ENCODE assay signal across 12 mouse cellular contexts in the genomic region with DNA sequence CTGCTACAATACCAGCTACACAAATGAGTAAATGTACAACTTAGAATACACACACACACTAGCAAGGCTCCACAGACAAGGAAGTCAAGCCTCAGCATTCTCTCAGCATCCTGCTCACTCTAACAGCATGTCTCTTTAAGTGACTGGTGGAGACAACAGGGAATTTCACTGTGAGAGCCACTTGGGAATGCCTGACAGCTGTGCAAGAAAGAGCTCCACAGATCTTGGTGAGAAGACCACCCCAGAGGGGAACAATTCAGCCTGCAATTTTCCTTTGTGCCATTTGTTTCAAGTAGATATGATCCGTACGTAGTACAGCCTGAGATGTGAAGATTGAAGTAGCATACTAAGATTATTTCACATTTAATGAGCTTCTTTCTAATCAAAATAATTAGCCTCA. TPM values are rescaled to one million over a fixed set of nuclear protein-coding genes. Genes with fewer than 3 reads are reported as not detected.
DNase-seq lines count a peak whose midpoint lies in the region; ATAC-seq and TF ChIP-seq lines count a peak whose summit lies in the region.
"Had no signal": no experiment of that assay in that cellular context is flagged by ENCODE, and none has a peak within 500 bp of the region (broad histone marks: within the 10 kb centered on the region; RNA-seq: fewer than 3 reads in every experiment).

No protein-coding gene starts in this region.

- no peak for TF ChIP-seq POLR2A in limb, embryonic 14.5 days (IDR thresholded peaks at IDR 0.05; ENCODE audit: borderline replicate concordance, extremely low read depth, insufficient read depth, insufficient read length)

- H3K4me1 ChIP-seq in limb, embryonic 14.5 days (ENCODE audit: control insufficient read depth, insufficient read depth, low read length): no peaks in the 10 kb centered on the region
- H3K4me1 ChIP-seq in limb, embryonic 10.5 days: peaks cover 9% of the 10 kb centered on the region
- H3K4me1 ChIP-seq in forebrain, embryonic 15.5 days: peaks cover 8% of the 10 kb centered on the region; the same call in 1 of the 2 replicates
- peaks cover 8% of the 10 kb centered on the region for H3K4me1 ChIP-seq in midbrain, embryonic 12.5 days
- peaks cover 8% of the 10 kb centered on the region for H3K4me1 ChIP-seq in neural tube, embryonic 15.5 days
- no peaks in the 10 kb centered on the region for H3K4me1 ChIP-seq in intestine, embryonic 16.5 days (ENCODE audit: control insufficient read depth, insufficient read depth, low read length)
- H3K4me1 ChIP-seq in stomach, postnatal 0 days (replicated peaks; ENCODE audit: control insufficient read depth, insufficient read depth): no peaks in the 10 kb centered on the region

- 0 out of 2 replicates have a peak, but pooled peaks cover 5% of the 10 kb centered on the region for H3K36me3 ChIP-seq in limb, embryonic 14.5 days (ENCODE audit: control insufficient read depth, insufficient read depth, low read length)
- H3K36me3 ChIP-seq in limb, embryonic 10.5 days: peaks cover 47% of the 10 kb centered on the region
- H3K36me3 ChIP-seq in forebrain, embryonic 15.5 days: no peaks in the 10 kb centered on the region
- no peaks in the 10 kb centered on the region for H3K36me3 ChIP-seq in midbrain, embryonic 12.5 days
- H3K36me3 ChIP-seq in neural tube, embryonic 15.5 days: no peaks in the 10 kb centered on the region
- H3K36me3 ChIP-seq in intestine, embryonic 16.5 days (ENCODE audit: control insufficient read depth, insufficient read depth, low read length): no peaks in the 10 kb centered on the region
- no peaks in the 10 kb centered on the region for H3K36me3 ChIP-seq in stomach, postnatal 0 days (ENCODE audit: control insufficient read depth, insufficient read depth, low read length)

- TF ChIP-seq CTCF in stomach, postnatal 0 days (IDR thresholded peaks at IDR 0.05; ENCODE audit: low read depth): no peak

- no peak overlapping the region for H3K9ac ChIP-seq in limb, embryonic 14.5 days (ENCODE audit: low read depth, low read length, severe bottlenecking)
- H3K9ac ChIP-seq in forebrain, embryonic 15.5 days (replicated peaks): no peak overlapping the region
- H3K9ac ChIP-seq in midbrain, embryonic 12.5 days (replicated peaks): no peak overlapping the region
- no peak overlapping the region for H3K9ac ChIP-seq in neural tube, embryonic 15.5 days (replicated peaks)
- no peak overlapping the region for H3K9ac ChIP-seq in intestine, embryonic 16.5 days (ENCODE audit: low read depth, low read length)
- H3K9ac ChIP-seq in stomach, postnatal 0 days (ENCODE audit: low read length): no peak overlapping the region

- no peak overlapping the region for H3K4me3 ChIP-seq in limb, embryonic 14.5 days (replicated peaks; ENCODE audit: low read length)
- H3K4me3 ChIP-seq in limb, embryonic 10.5 days: no peak overlapping the region
- no peak overlapping the region for H3K4me3 ChIP-seq in forebrain, embryonic 15.5 days
- no peak overlapping the region for H3K4me3 ChIP-seq in midbrain, embryonic 12.5 days
- H3K4me3 ChIP-seq in neural tube, embryonic 15.5 days (replicated peaks): no peak overlapping the region
- H3K4me3 ChIP-seq in intestine, embryonic 16.5 days (ENCODE audit: low read length): no peak overlapping the region
- H3K4me3 ChIP-seq in stomach, postnatal 0 days (ENCODE audit: low read depth, low read length): no peak overlapping the region

- no peak overlapping the region for H3K27ac ChIP-seq in limb, embryonic 14.5 days (replicated peaks; ENCODE audit: low read depth, low read length)
- H3K27ac ChIP-seq in limb, embryonic 10.5 days: no peak overlapping the region
- peak overlapping the region; percentile 60 for H3K27ac ChIP-seq in forebrain, embryonic 15.5 days (replicated peaks)
- peak overlapping the region; percentile 46; the same call in 1 of the 2 replicates for H3K27ac ChIP-seq in midbrain, embryonic 12.5 days (replicated peaks)
- peak overlapping the region; percentile 51 for H3K27ac ChIP-seq in neural tube, embryonic 15.5 days (replicated peaks)
- no peak overlapping the region for H3K27ac ChIP-seq in intestine, embryonic 16.5 days (ENCODE audit: low read length)
- H3K27ac ChIP-seq in stomach, postnatal 0 days (replicated peaks): no peak overlapping the region
- H3K27ac ChIP-seq: macrophage had no signal

- no peaks in the 10 kb centered on the region for H3K27me3 ChIP-seq in limb, embryonic 14.5 days (ENCODE audit: control insufficient read depth, insufficient read depth, low read length)
- H3K27me3 ChIP-seq in limb, embryonic 10.5 days (ENCODE audit: low read depth, poor library complexity, severe bottlenecking): no peaks in the 10 kb centered on the region
- no peaks in the 10 kb centered on the region for H3K27me3 ChIP-seq in forebrain, embryonic 15.5 days
- no peaks in the 10 kb centered on the region for H3K27me3 ChIP-seq in midbrain, embryonic 12.5 days
- H3K27me3 ChIP-seq in neural tube, embryonic 15.5 days (replicated peaks): no peaks in the 10 kb centered on the region
- H3K27me3 ChIP-seq in intestine, embryonic 16.5 days (replicated peaks; ENCODE audit: control insufficient read depth, insufficient read depth, low read length): no peaks in the 10 kb centered on the region
- H3K27me3 ChIP-seq in stomach, postnatal 0 days (ENCODE audit: control insufficient read depth, insufficient read depth, low read length): no peaks in the 10 kb centered on the region

- no peak for TF ChIP-seq EP300 in stomach, postnatal 0 days (optimal IDR thresholded peaks at IDR 0.05)

- ATAC-seq in limb, embryonic 14.5 days (ENCODE audit: low FRiP score, low read depth): peak; percentile 23; the same call in 1 of the 2 replicates
- peak; percentile 69 for ATAC-seq in forebrain, embryonic 15.5 days (replicated peaks)
- ATAC-seq in midbrain, embryonic 12.5 days (ENCODE audit: low FRiP score, low read depth): no peak
- ATAC-seq in neural tube, embryonic 15.5 days (ENCODE audit: low FRiP score): peak; percentile 47; the same call in 1 of the 2 replicates
- no peak for ATAC-seq in intestine, embryonic 16.5 days
- ATAC-seq in stomach, postnatal 0 days (ENCODE audit: low FRiP score, low TSS enrichment): no peak

- H3K9me3 ChIP-seq in limb, embryonic 14.5 days (ENCODE audit: control insufficient read depth, low read length): no peaks in the 10 kb centered on the region
- no peaks in the 10 kb centered on the region for H3K9me3 ChIP-seq in limb, embryonic 10.5 days (replicated peaks)
- no peaks in the 10 kb centered on the region for H3K9me3 ChIP-seq in forebrain, embryonic 15.5 days
- H3K9me3 ChIP-seq in midbrain, embryonic 12.5 days: no peaks in the 10 kb centered on the region
- no peaks in the 10 kb centered on the region for H3K9me3 ChIP-seq in neural tube, embryonic 15.5 days (replicated peaks)
- no peaks in the 10 kb centered on the region for H3K9me3 ChIP-seq in intestine, embryonic 16.5 days (ENCODE audit: control insufficient read depth, low read length)
- no peaks in the 10 kb centered on the region for H3K9me3 ChIP-seq in stomach, postnatal 0 days (ENCODE audit: control insufficient read depth, low read length)

- no peak overlapping the region for H3K4me2 ChIP-seq in limb, embryonic 14.5 days (replicated peaks; ENCODE audit: low read depth, low read length, severe bottlenecking)
- H3K4me2 ChIP-seq in forebrain, embryonic 15.5 days (replicated peaks): no peak overlapping the region
- H3K4me2 ChIP-seq in midbrain, embryonic 12.5 days (replicated peaks): no peak overlapping the region
- H3K4me2 ChIP-seq in neural tube, embryonic 15.5 days: no peak overlapping the region
- no peak overlapping the region for H3K4me2 ChIP-seq in intestine, embryonic 16.5 days (ENCODE audit: low read depth, low read length)
- no peak overlapping the region for H3K4me2 ChIP-seq in stomach, postnatal 0 days (replicated peaks; ENCODE audit: low read depth)

- WGBS in limb, embryonic 14.5 days: 79% methylated on average over 2 of the region's 2 CpGs
- WGBS in limb, embryonic 10.5 days: 91% methylated on average over 2 of the region's 2 CpGs
- 17% methylated on average over 2 of the region's 2 CpGs for WGBS in forebrain, embryonic 15.5 days
- 40% methylated on average over 2 of the region's 2 CpGs for WGBS in midbrain, embryonic 12.5 days
- 27% methylated on average over 2 of the region's 2 CpGs for WGBS in neural tube, embryonic 15.5 days
- WGBS in intestine, embryonic 16.5 days: 64% methylated on average over 2 of the region's 2 CpGs
- 75% methylated on average over 2 of the region's 2 CpGs for WGBS in stomach, postnatal 0 days

- peak; percentile 20 for DNase-seq in limb, embryonic 14.5 days (ENCODE audit: low spot score)
- DNase-seq in limb, embryonic 10.5 days (ENCODE audit: low spot score): no peak
- DNase-seq in right cerebral cortex, postnatal 25 days: no peak
- no peak for DNase-seq in stomach, postnatal 0 days (ENCODE audit: low spot score)
- DNase-seq: kidney, adult 9 months; liver; lung, adult 18-20 months had no signal

RNA-seq across cellular contexts. Expression of a gene that starts 24.9 kb away (rescaled TPM):
- polyA plus RNA-seq in limb, embryonic 14.5 days (2012; rRNA removed): 57.6 and 58.2 TPM in 2 replicates
- 69.2 and 71.8 TPM in 2 replicates for polyA plus RNA-seq in limb, embryonic 14.5 days (2014; fragmentation: Nextera tagmentation; extraction: Ambion mirVana)
- polyA plus RNA-seq in limb, embryonic 10.5 days (2016; fragmentation: Nextera tagmentation; extraction: Ambion mirVana): 91.3 and 100 TPM in 2 replicates
- 107 and 113 TPM in 2 replicates for polyA plus RNA-seq in forebrain, embryonic 15.5 days (2015; fragmentation: Nextera tagmentation; extraction: Ambion mirVana)
- 72.4 and 80.9 TPM in 2 replicates for polyA plus RNA-seq in midbrain, embryonic 12.5 days (2016; fragmentation: Nextera tagmentation; extraction: Ambion mirVana)
- polyA plus RNA-seq in neural tube, embryonic 15.5 days (2015; fragmentation: Nextera tagmentation; extraction: Ambion mirVana): 136 and 139 TPM in 2 replicates
- polyA plus RNA-seq in intestine, embryonic 16.5 days (2015; fragmentation: Nextera tagmentation; extraction: Ambion mirVana): 64.3 and 64.9 TPM in 2 replicates
- polyA plus RNA-seq in stomach, postnatal 0 days (2015; fragmentation: Nextera tagmentation; extraction: Ambion mirVana): 47.7 and 52.6 TPM in 2 replicates

Comparison
In these comparisons a context has a peak if more than half of its experiments do, and no peak if none do; other contexts are left out.
1. ATAC-seq: peak in limb, embryonic 14.5 days (single experiment), forebrain, embryonic 15.5 days (single experiment) and neural tube, embryonic 15.5 days (single experiment); none in midbrain, embryonic 12.5 days (single experiment), intestine, embryonic 16.5 days (single experiment) and stomach, postnatal 0 days (single experiment).
2. H3K27ac ChIP-seq: peak in forebrain, embryonic 15.5 days (single experiment), midbrain, embryonic 12.5 days (single experiment) and neural tube, embryonic 15.5 days (single experiment); none in limb, embryonic 14.5 days (single experiment), limb, embryonic 10.5 days (single experiment), intestine, embryonic 16.5 days (single experiment) and stomach, postnatal 0 days (single experiment).